Mouse (Mus musculus): Measurements from ENCODE around the gene Hmcn1.

Gene Hmcn1

GRCm38 (mm10) chr1:150992711-150993161, 499 bp downstream of the Hmcn1 start:
- DNase-seq (ENCODE audit: low spot score in 2 of 2), result no peak

GRCm38 (mm10) chr1:150991745-150992554, 1.3 kb downstream of the Hmcn1 start:
- no peak for DNase-seq (ENCODE audit: low spot score in 2 of 2)

- no peak for DNase-seq (ENCODE audit: low spot score in 2 of 2)
Measured at GRCm38 (mm10) chr1:150984888-150985287, 8.3 kb downstream of the Hmcn1 start.

GRCm38 (mm10) chr1:150984092-150984503, 9.1 kb downstream of the Hmcn1 start:
- no peak for DNase-seq (ENCODE audit: low spot score in 2 of 2)

GRCm38 (mm10) chr1:150978651-150979050, 14.6 kb downstream of the Hmcn1 start:
- DNase-seq (ENCODE audit: low spot score in 2 of 2), result no peak

GRCm38 (mm10) chr1:150976263-150976662, 17.0 kb downstream of the Hmcn1 start:
- DNase-seq (ENCODE audit: low spot score in 2 of 2), result no peak

- no peak for DNase-seq (ENCODE audit: low spot score in 2 of 2)
Measured at GRCm38 (mm10) chr1:150959486-150960074, 33.7 kb downstream of the Hmcn1 start.

- DNase-seq (ENCODE audit: low spot score in 2 of 2), result no peak
Measured at GRCm38 (mm10) chr1:150951004-150951403, 42.2 kb downstream of the Hmcn1 start.

- DNase-seq (ENCODE audit: low spot score in 2 of 2), result no peak
Measured at GRCm38 (mm10) chr1:150950046-150950445, 43.2 kb downstream of the Hmcn1 start.

GRCm38 (mm10) chr1:150948911-150949310, 44.3 kb downstream of the Hmcn1 start:
- no peak for DNase-seq (ENCODE audit: low spot score in 2 of 2)

GRCm38 (mm10) chr1:150943601-150944000, 49.6 kb downstream of the Hmcn1 start:
- no peak for DNase-seq (ENCODE audit: low spot score in 2 of 2)

GRCm38 (mm10) chr1:150942143-150942542, 51.1 kb downstream of the Hmcn1 start:
- no peak for DNase-seq (ENCODE audit: low spot score in 2 of 2)

GRCm38 (mm10) chr1:150936821-150937220, 56.4 kb downstream of the Hmcn1 start:
- no peak for DNase-seq (ENCODE audit: low spot score in 2 of 2)

- peak in 1 of 2 experiments; percentile 18 for DNase-seq (ENCODE audit: low spot score in 2 of 2)
Measured at GRCm38 (mm10) chr1:150933616-150934015, 59.6 kb downstream of the Hmcn1 start.

GRCm38 (mm10) chr1:150920860-150921259, 72.4 kb downstream of the Hmcn1 start:
- no peak for DNase-seq (ENCODE audit: low spot score in 2 of 2)

GRCm38 (mm10) chr1:150920276-150920675, 73.0 kb downstream of the Hmcn1 start:
- DNase-seq (ENCODE audit: low spot score in 2 of 2), result peak; percentile 14 to 48

- no peak for DNase-seq (ENCODE audit: low spot score in 2 of 2)
Measured at GRCm38 (mm10) chr1:150914936-150915335, 78.3 kb downstream of the Hmcn1 start.

- DNase-seq (ENCODE audit: low spot score in 2 of 2), result no peak
Measured at GRCm38 (mm10) chr1:150913586-150914136, 79.6 kb downstream of the Hmcn1 start.

- no peak for DNase-seq (ENCODE audit: low spot score in 2 of 2)
Measured at GRCm38 (mm10) chr1:150909642-150910041, 83.6 kb downstream of the Hmcn1 start.

- DNase-seq (ENCODE audit: low spot score in 2 of 2), result no peak
Measured at GRCm38 (mm10) chr1:150893677-150894188, 99.5 kb downstream of the Hmcn1 start.

GRCm38 (mm10) chr1:150890017-150890416, 103.2 kb downstream of the Hmcn1 start:
- no peak for DNase-seq (ENCODE audit: low spot score in 2 of 2)

GRCm38 (mm10) chr1:150886267-150886666, 107.0 kb downstream of the Hmcn1 start:
- no peak for DNase-seq (ENCODE audit: low spot score in 2 of 2)

- DNase-seq (ENCODE audit: low spot score in 2 of 2), result no peak
Measured at GRCm38 (mm10) chr1:150878421-150878820, 114.8 kb downstream of the Hmcn1 start.

All from frontal cortex, postnatal 10 days (tissue).